Mouse (Mus musculus): ENCODE measurements around the gene Apmap. TPM values are rescaled to one million over a fixed set of nuclear protein-coding genes. Genes with fewer than 3 reads are reported as not detected.

The Apmap gene
- polyA plus RNA-seq, 1 experiment from 2014 or later = 34.9 TPM

DNA sequence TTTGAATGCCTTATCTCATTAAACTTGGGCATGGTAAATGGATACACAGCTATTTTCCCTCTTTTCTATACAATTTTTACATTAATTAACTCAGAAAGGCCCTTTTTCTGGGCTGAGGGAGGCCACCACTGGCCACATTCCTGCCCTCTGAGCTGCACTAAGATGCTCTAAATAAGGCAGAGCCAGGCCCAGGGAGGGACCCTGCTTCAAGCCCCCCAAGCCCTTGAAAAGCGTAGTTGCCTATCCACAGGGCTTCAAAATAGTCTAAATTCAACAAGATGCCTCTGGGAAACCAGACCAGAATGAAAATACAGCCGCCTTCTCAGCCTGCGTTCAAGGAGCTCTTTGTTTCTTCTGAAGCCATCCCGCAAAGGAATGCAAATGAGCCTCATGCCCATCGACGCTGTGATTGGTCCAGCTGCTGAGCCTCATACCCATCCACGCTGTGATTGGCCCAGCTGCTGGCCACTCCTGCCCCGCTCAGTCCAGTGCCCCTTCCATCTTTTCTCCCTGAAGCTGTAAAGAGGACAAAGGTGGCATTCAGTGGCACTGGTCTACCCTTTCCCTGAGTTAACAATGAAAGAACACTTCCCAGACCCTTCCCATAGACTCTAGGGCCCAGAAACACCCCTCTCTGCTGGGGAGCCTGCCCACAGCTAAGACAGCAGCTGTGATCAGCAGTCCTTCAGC is 35.5 kb upstream of the Apmap start:
- DNase-seq (ENCODE audit: extremely low spot score, low spot score) = peak; percentile 68
- H3K36me3 ChIP-seq (replicated peaks) = peaks cover 4% of the 10 kb centered on the region; the same call in 1 of the 2 replicates
- 58% methylated on average over 8 of the region's 8 CpGs for WGBS
- H3K27me3 ChIP-seq (ENCODE audit: poor library complexity, severe bottlenecking) = no peaks in the 10 kb centered on the region
- no peak overlapping the region for H3K4me3 ChIP-seq
- peaks cover 45% of the 10 kb centered on the region for H3K4me1 ChIP-seq
- H3K27ac ChIP-seq = peak overlapping the region; percentile 86
- H3K9me3 ChIP-seq = no peaks in the 10 kb centered on the region

DNA sequence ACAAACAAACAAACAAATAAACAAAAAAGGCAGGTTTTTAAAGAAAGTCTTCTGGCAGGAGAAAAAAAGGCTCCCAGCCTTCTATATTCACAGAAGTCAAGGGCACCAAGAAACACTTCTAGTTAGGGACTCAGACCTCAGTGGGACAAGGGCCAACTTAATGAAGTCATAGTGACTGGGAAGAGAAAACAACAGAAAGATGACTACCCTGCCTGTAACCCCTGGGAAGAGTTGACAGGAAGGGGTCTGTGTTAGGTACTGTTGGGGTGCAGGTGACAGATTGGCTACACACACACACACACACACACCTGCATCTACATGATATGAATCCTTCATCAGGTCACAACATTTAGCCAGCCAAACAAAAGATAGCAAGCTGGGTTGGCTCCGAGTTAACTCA is 34.8 kb upstream of the Apmap start:
- Histone ChIP-seq H3K4me1 (peaks cover 47% of the 10 kb centered on the region), H3K9me3 (no peaks in the 10 kb centered on the region), H3K36me3 (replicated peaks) (peaks cover 4% of the 10 kb centered on the region; the same call in 1 of the 2 replicates), H3K27me3 (ENCODE audit: poor library complexity, severe bottlenecking) (no peaks in the 10 kb centered on the region), H3K4me3 (no peak overlapping the region), H3K27ac (peak overlapping the region; percentile 86)
- no peak for DNase-seq (ENCODE audit: extremely low spot score, low spot score)
- WGBS = 91% methylated on average over 1 of the region's 1 CpGs

DNA sequence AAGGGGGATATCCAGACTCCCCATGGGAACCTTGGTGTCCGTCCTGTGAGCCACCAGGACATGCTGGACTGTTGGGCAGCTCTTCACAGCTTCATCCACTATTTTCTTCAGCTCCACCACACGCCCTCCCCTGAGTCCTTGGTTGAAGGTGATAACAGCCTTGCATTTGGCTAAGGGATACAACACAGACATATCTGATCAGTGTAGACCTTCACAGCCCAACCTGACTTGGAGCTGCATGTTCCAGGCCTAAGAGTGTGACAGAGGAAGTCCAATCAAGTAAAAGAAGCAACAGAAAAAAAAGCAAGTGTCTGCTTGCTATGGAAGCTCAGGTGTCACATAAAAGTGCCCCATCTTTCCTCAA is 30.0 kb upstream of the Apmap start:
- Histone ChIP-seq H3K36me3 (replicated peaks) (peaks cover 4% of the 10 kb centered on the region; the same call in 1 of the 2 replicates), H3K9me3 (peaks cover 8% of the 10 kb centered on the region; the same call in 1 of the 2 replicates), H3K27me3 (ENCODE audit: poor library complexity, severe bottlenecking) (no peaks in the 10 kb centered on the region), H3K4me3 (no peak overlapping the region), H3K27ac (peak overlapping the region; percentile 83), H3K4me1 (peaks cover 32% of the 10 kb centered on the region)
- 46% methylated on average over 2 of the region's 2 CpGs for WGBS
- no peak for DNase-seq (ENCODE audit: extremely low spot score, low spot score)

DNA sequence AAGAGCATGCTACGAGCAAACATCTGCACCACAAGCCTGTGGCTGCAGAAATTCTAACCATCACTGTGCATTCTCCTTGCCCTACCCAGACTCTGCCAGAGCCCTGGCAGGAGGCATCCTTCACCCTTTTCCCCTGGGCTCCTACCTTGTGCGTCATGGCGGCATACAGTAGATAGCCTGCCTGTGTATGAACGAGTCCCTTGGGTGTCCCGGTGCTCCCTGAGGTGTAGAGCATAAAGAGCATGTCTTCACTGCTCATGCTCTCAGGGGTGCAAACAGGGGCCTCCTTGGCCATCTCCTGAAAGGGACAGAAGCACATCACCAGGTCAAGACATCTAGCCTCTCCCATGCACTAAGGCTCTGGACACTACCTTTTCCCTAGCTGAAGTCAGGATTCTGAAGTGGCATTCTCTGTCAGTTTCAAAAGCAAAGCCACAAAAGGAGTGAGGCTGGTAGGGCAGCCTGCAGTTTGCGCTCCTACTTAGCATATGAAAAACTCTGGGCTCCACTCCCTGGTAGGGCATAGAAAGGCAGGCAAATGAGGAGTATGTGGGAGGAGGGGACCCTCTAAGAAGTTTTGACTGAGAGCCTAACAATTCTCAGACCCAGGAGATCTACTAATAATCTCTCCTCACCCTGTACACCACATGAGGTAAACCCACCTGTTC is 29.5 kb upstream of the Apmap start:
- WGBS = 58% methylated on average over 6 of the region's 6 CpGs
- Histone ChIP-seq H3K4me1 (peaks cover 27% of the 10 kb centered on the region), H3K27me3 (ENCODE audit: poor library complexity, severe bottlenecking) (no peaks in the 10 kb centered on the region), H3K9me3 (peaks cover 9% of the 10 kb centered on the region; the same call in 1 of the 2 replicates), H3K4me3 (peak overlapping the region; percentile 4; the same call in 1 of the 2 replicates), H3K27ac (peak overlapping the region; percentile 83), H3K36me3 (replicated peaks) (peaks cover 4% of the 10 kb centered on the region; the same call in 1 of the 2 replicates)
- DNase-seq (ENCODE audit: extremely low spot score, low spot score) = no peak

DNA sequence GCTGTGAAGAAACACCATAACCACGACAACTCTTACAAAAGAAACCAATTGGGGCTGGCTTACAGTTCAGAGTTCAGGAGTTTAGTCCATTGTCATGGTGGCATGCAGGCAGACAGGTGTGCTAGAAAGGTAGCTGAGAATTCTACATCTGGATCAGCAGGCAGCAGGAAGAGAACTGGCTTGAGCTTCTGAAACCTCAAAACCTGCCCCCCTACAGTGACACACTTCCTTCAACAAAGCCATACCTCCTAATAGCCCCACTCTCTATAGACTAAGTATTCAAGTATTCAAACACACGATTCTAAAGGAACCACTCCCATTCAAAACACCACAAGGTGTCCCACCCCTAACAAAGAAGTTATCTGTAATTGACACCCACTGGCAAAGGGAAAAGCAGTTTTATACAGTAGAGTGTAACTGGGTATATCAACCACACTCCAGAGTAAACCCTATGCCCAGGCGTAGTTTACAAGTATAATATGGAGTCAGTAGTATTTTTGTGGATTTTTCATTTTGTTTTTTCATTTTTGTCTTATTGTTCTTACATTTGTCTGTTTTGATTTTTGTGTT is 27.6 kb upstream of the Apmap start:
- peaks cover 4% of the 10 kb centered on the region; the same call in 1 of the 2 replicates for H3K36me3 ChIP-seq (replicated peaks)
- H3K9me3 ChIP-seq = peaks cover 9% of the 10 kb centered on the region; the same call in 1 of the 2 replicates
- WGBS = 77% methylated on average over 3 of the region's 3 CpGs
- H3K4me3 ChIP-seq = no peak overlapping the region
- no peak overlapping the region for H3K27ac ChIP-seq
- peaks cover 21% of the 10 kb centered on the region for H3K4me1 ChIP-seq
- no peak for DNase-seq (ENCODE audit: extremely low spot score, low spot score)
- H3K27me3 ChIP-seq (ENCODE audit: poor library complexity, severe bottlenecking) = no peaks in the 10 kb centered on the region

DNA sequence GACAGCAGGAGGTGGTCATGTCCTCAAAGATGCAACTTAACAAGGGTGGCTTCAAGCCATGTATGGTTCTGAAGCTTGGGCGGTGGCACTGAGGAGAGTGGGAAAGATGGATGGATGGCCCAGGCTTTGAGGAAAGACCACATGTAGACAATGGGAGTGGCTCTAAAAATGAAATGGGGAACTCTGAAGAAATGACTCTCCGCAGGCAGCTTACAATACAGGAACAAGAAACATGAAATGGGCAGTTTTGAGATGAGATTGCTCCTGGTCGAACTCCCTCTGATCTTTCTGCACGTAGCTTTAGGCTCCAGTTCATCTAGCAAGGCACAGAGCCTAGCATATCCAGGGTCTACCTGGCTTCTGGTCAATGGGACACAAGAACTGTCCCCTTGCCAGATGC is 20.9 kb upstream of the Apmap start:
- WGBS = 86% methylated on average over 4 of the region's 4 CpGs

DNA sequence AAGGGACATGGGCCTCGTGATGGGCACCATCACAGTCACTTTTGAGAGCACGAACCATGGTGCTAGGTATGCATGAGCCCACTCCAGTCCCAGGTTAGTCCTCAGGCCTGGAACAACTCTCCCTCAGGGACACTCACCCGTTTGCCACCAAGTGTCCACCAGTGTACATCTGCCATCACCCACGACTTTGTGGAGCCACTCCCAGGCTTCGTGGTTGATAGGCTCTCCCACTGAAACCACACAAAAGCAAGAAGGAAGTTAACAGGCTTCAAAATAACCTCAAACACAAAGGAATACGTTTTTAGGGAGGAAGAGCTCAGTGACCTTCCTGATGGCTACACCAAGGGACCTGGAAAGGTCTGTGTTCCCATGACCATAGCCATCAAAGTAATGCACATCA is 18.8 kb upstream of the Apmap start:
- Histone ChIP-seq H3K27me3 (ENCODE audit: poor library complexity, severe bottlenecking) (no peaks in the 10 kb centered on the region), H3K9me3 (no peaks in the 10 kb centered on the region), H3K27ac (no peak overlapping the region), H3K36me3 (replicated peaks) (peaks cover 17% of the 10 kb centered on the region; the same call in 1 of the 2 replicates), H3K4me3 (no peak overlapping the region), H3K4me1 (no peaks in the 10 kb centered on the region)
- WGBS = 77% methylated on average over 6 of the region's 6 CpGs
- DNase-seq (ENCODE audit: extremely low spot score, low spot score) = no peak

More for the DNA sequence above, 20.9 kb upstream of the Apmap start:
- Histone ChIP-seq H3K27me3 (ENCODE audit: poor library complexity, severe bottlenecking) (no peaks in the 10 kb centered on the region), H3K4me1 (no peaks in the 10 kb centered on the region), H3K27ac (no peak overlapping the region), H3K4me3 (no peak overlapping the region), H3K9me3 (peaks cover 9% of the 10 kb centered on the region; the same call in 1 of the 2 replicates), H3K36me3 (replicated peaks) (peaks cover 17% of the 10 kb centered on the region; the same call in 1 of the 2 replicates)
- DNase-seq (ENCODE audit: extremely low spot score, low spot score) = no peak

DNA sequence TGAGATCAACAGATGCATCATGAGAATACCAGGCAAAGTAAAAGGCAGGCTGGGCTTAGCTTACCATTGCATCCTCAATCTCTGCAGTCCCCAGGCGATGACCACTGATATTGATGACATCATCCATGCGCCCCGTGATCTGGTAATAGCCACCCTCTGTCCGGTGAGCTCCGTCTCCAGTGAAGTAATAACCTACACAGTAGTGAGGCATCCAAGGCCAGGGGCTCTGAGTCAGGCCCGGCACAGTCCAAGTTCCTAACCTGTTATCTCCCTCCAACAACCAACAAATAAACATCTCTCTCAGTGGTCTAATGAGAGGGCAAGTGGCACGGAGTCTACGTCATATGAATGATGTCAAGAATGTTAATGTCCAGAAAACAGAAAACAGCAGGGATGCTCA is 16.6 kb upstream of the Apmap start:
- Histone ChIP-seq H3K36me3 (replicated peaks) (peaks cover 17% of the 10 kb centered on the region; the same call in 1 of the 2 replicates), H3K4me1 (no peaks in the 10 kb centered on the region), H3K4me3 (no peak overlapping the region), H3K27me3 (ENCODE audit: poor library complexity, severe bottlenecking) (no peaks in the 10 kb centered on the region), H3K27ac (no peak overlapping the region), H3K9me3 (no peaks in the 10 kb centered on the region)
- DNase-seq (ENCODE audit: extremely low spot score, low spot score) = no peak
- 94% methylated on average over 8 of the region's 8 CpGs for WGBS

DNA sequence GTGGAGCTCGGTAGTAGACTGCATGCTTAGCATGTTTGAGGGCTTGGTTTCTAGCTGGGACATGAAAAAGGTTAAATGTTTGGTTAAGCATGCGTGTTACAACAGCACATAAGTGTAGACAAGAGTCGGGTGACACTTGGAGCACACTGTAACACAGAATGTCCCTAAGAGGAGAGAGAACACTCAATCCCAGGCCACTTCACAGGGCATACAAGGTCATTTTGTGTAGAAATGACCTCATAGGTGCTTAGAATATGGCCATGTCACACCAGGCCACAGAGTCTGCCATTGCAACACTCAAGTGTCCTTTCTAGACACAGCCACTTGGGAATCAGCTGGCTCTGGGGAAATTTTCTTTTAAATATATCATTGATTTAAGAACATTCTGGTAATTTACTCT is 15.6 kb upstream of the Apmap start:
- DNase-seq (ENCODE audit: extremely low spot score, low spot score) = no peak
- H3K36me3 ChIP-seq (replicated peaks) = peaks cover 24% of the 10 kb centered on the region; the same call in 1 of the 2 replicates
- no peaks in the 10 kb centered on the region for H3K9me3 ChIP-seq
- no peak overlapping the region for H3K27ac ChIP-seq
- no peak overlapping the region for H3K4me3 ChIP-seq
- H3K27me3 ChIP-seq (ENCODE audit: poor library complexity, severe bottlenecking) = no peaks in the 10 kb centered on the region
- no peaks in the 10 kb centered on the region for H3K4me1 ChIP-seq
- 85% methylated on average over 3 of the region's 3 CpGs for WGBS

DNA sequence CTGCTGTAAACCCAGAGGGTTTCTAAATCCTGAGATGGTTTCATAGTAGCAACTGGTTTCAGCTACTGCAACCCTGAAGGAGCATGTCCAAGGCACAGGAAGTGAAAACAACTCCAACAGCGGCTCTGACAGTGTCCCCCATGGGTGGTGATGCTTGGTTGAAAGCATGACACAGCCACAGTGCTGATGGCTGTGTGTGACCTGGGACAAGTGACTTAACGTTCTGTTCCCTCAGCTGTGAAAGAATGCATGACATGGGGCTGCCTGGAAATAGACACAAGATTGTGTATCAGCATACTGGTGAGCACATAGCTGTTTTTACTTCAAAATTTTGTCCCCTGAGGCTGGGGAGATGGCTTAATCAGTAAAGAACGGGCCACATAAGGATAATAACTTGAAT is 13.3 kb upstream of the Apmap start:
- no peaks in the 10 kb centered on the region for H3K27me3 ChIP-seq (ENCODE audit: poor library complexity, severe bottlenecking)
- H3K36me3 ChIP-seq (replicated peaks) = peaks cover 24% of the 10 kb centered on the region; the same call in 1 of the 2 replicates
- no peak overlapping the region for H3K4me3 ChIP-seq
- H3K9me3 ChIP-seq = no peaks in the 10 kb centered on the region
- no peak overlapping the region for H3K27ac ChIP-seq
- 67% methylated on average over 3 of the region's 3 CpGs for WGBS
- H3K4me1 ChIP-seq = no peaks in the 10 kb centered on the region
- no peak for DNase-seq (ENCODE audit: extremely low spot score, low spot score)

DNA sequence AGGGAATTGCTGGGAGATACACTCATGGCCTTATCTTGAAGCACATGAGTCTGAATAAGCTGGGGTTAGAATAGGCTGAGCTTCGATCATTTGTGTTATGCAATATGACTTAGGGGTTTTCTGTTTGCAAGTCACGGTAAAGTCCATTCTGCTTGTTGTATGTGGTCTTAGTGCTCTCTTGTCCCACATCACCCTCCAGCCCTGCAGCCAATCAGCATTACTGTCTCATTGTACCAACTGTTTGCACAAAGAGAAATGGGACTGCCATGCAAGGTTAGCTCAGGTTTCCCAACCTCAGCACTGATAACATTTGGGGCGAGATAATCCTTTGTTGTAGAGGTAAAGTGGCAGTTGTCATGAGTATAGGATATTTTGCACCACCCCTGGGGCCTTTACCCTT is 1.7 kb upstream of the Apmap start:
- Histone ChIP-seq H3K9me3 (no peaks in the 10 kb centered on the region), H3K27ac (no peak overlapping the region), H3K4me1 (peaks cover 14% of the 10 kb centered on the region), H3K4me3 (no peak overlapping the region), H3K36me3 (replicated peaks) (no peaks in the 10 kb centered on the region), H3K27me3 (ENCODE audit: poor library complexity, severe bottlenecking) (no peaks in the 10 kb centered on the region)
- DNase-seq (ENCODE audit: extremely low spot score, low spot score) = no peak
- 80% methylated on average over 3 of the region's 3 CpGs for WGBS

DNA sequence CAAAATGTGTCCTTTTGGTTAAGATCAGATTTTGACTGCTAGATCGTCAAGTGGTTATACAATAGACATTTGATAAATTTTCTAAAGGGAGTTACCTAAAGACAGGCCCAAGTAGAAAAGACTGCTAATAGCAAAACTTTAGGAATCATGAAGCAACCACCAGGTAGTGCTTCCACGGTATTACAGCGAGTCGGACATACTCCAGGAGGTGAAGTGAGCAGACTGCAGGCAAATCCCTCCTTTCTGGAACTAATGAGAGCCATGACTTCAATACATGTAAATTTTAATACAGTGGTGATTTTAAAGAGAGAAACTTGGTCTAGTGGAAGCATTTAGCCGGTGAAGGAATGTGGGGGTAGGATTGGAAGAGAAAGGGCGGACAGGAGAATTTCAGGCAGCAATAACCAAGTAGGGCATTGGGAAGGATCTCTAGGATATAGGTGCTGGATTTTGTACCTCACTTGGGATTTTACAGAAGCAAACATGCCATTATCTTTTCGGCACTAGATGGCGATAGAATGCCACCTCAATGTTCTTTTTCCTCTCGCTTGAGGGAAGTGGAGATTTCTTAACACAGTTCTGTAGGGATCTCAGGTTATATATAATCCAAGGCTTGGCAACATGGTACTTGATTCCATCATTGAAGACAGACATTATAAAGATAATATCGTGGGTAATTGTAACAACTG is 649 bp upstream of the Apmap start:
- no peaks in the 10 kb centered on the region for H3K36me3 ChIP-seq (replicated peaks)
- peak; percentile 52 for DNase-seq (ENCODE audit: extremely low spot score, low spot score)
- H3K4me1 ChIP-seq = peaks cover 14% of the 10 kb centered on the region
- peak overlapping the region; percentile 76 for H3K27ac ChIP-seq
- H3K4me3 ChIP-seq = peak overlapping the region; percentile 91
- WGBS = 3% methylated on average over 10 of the region's 10 CpGs
- H3K9me3 ChIP-seq = no peaks in the 10 kb centered on the region
- no peaks in the 10 kb centered on the region for H3K27me3 ChIP-seq (ENCODE audit: poor library complexity, severe bottlenecking)
